Mouse (Mus musculus): Measurements from ENCODE around the gene Best1. TPM values are rescaled to one million over a fixed set of nuclear protein-coding genes. Genes with fewer than 3 reads are reported as not detected.

The Best1 gene
- polyA plus RNA-seq, 1 experiment from 2014 or later = 0.39 TPM

- DNase-seq (ENCODE audit: low spot score) = no peak
Observed at GRCm38 (mm10) chr19:9936579-9936978, 64.9 kb downstream of the Best1 start.

Other genes starting within 250 kb of the Best1 start
- 0.15 TPM in 1 of 2 replicates, not detected in the other for gene Scgb2a2, start 154.1 kb downstream of the Best1 start, polyA plus RNA-seq (2015; fragmentation: Nextera tagmentation; extraction: Ambion mirVana)
- gene Incenp, start 102.1 kb downstream of the Best1 start, polyA plus RNA-seq (2015; fragmentation: Nextera tagmentation; extraction: Ambion mirVana) = 102 and 134 TPM in 2 replicates
- 2,555 and 2,649 TPM in 2 replicates for gene Fth1, start 21.0 kb downstream of the Best1 start, polyA plus RNA-seq (2015; fragmentation: Nextera tagmentation; extraction: Ambion mirVana)
- gene Rab3il1, start within 50 bp of the Best1 start, polyA plus RNA-seq (2015; fragmentation: Nextera tagmentation; extraction: Ambion mirVana) = 12.6 and 13.3 TPM in 2 replicates
- gene Fads3, start 39.9 kb upstream of the Best1 start, polyA plus RNA-seq (2015; fragmentation: Nextera tagmentation; extraction: Ambion mirVana) = 1.2 and 1.6 TPM in 2 replicates
- gene Fads2, start 100.1 kb upstream of the Best1 start, polyA plus RNA-seq (2015; fragmentation: Nextera tagmentation; extraction: Ambion mirVana) = 27.7 and 29.0 TPM in 2 replicates
- gene Fads1, start 181.3 kb upstream of the Best1 start, polyA plus RNA-seq (2015; fragmentation: Nextera tagmentation; extraction: Ambion mirVana) = 29.0 and 29.2 TPM in 2 replicates
- gene Tmem258, start 202.4 kb upstream of the Best1 start, polyA plus RNA-seq (2015; fragmentation: Nextera tagmentation; extraction: Ambion mirVana) = 563 and 614 TPM in 2 replicates
- gene Fen1, start 202.5 kb upstream of the Best1 start, polyA plus RNA-seq (2015; fragmentation: Nextera tagmentation; extraction: Ambion mirVana) = 127 and 136 TPM in 2 replicates
- 0.03 and 0.12 TPM in 2 replicates for gene Myrf, start 239.1 kb upstream of the Best1 start, polyA plus RNA-seq (2015; fragmentation: Nextera tagmentation; extraction: Ambion mirVana)